Mouse (Mus musculus): Measurements from ENCODE around the gene Ppp2r3a.

Ppp2r3a gene

GRCm38 (mm10) chr9:101159431-101159830 is 92.2 kb downstream of the Ppp2r3a start:
- peak; percentile 4 for DNase-seq (ENCODE audit: low read depth, low spot score)

GRCm38 (mm10) chr9:101152872-101153271 is 98.7 kb downstream of the Ppp2r3a start:
- no peak for DNase-seq (ENCODE audit: low read depth, low spot score)

- DNase-seq (ENCODE audit: low read depth, low spot score): no peak
These were observed 108.0 kb downstream of the Ppp2r3a start for GRCm38 (mm10) chr9:101143635-101144034.

GRCm38 (mm10) chr9:101114182-101114884 is 137.3 kb downstream of the Ppp2r3a start:
- DNase-seq (ENCODE audit: low read depth, low spot score): no peak

GRCm38 (mm10) chr9:101113317-101113716 is 138.3 kb downstream of the Ppp2r3a start:
- DNase-seq (ENCODE audit: low read depth, low spot score): no peak

- DNase-seq (ENCODE audit: low read depth, low spot score): peak; percentile 11
These were observed 141.6 kb downstream of the Ppp2r3a start for GRCm38 (mm10) chr9:101110013-101110412.

GRCm38 (mm10) chr9:101107386-101107785 is 144.2 kb downstream of the Ppp2r3a start:
- DNase-seq (ENCODE audit: low read depth, low spot score): no peak

GRCm38 (mm10) chr9:101105735-101106134 is 145.9 kb downstream of the Ppp2r3a start:
- DNase-seq (ENCODE audit: low read depth, low spot score): no peak

GRCm38 (mm10) chr9:101104931-101105330 is 146.7 kb downstream of the Ppp2r3a start:
- DNase-seq (ENCODE audit: low read depth, low spot score): no peak

- no peak for DNase-seq (ENCODE audit: low read depth, low spot score)
These were observed 149.3 kb downstream of the Ppp2r3a start for GRCm38 (mm10) chr9:101102288-101102687.

- no peak for DNase-seq (ENCODE audit: low read depth, low spot score)
These were observed 150.0 kb downstream of the Ppp2r3a start for GRCm38 (mm10) chr9:101101547-101101946.

- DNase-seq (ENCODE audit: low read depth, low spot score): no peak
These were observed 151.4 kb downstream of the Ppp2r3a start for GRCm38 (mm10) chr9:101100163-101100562.

- DNase-seq (ENCODE audit: low read depth, low spot score): no peak
These were observed 152.2 kb downstream of the Ppp2r3a start for GRCm38 (mm10) chr9:101099445-101099844.

- no peak for DNase-seq (ENCODE audit: low read depth, low spot score)
These were observed 154.1 kb downstream of the Ppp2r3a start for GRCm38 (mm10) chr9:101097542-101097941.

- DNase-seq (ENCODE audit: low read depth, low spot score): no peak
These were observed 155.1 kb downstream of the Ppp2r3a start for GRCm38 (mm10) chr9:101096461-101096860.

- DNase-seq (ENCODE audit: low read depth, low spot score): no peak
These were observed 156.2 kb downstream of the Ppp2r3a start for GRCm38 (mm10) chr9:101095425-101095824.

GRCm38 (mm10) chr9:101083728-101084127 is 167.9 kb downstream of the Ppp2r3a start:
- no peak for DNase-seq (ENCODE audit: low read depth, low spot score)

GRCm38 (mm10) chr9:101080046-101080685 is 171.4 kb downstream of the Ppp2r3a start:
- DNase-seq (ENCODE audit: low read depth, low spot score): no peak

GRCm38 (mm10) chr9:101078579-101078978 is 173.0 kb downstream of the Ppp2r3a start:
- DNase-seq (ENCODE audit: low read depth, low spot score): no peak

- DNase-seq (ENCODE audit: low read depth, low spot score): no peak
These were observed 174.1 kb downstream of the Ppp2r3a start for GRCm38 (mm10) chr9:101077486-101077885.

- no peak for DNase-seq (ENCODE audit: low read depth, low spot score)
These were observed 175.3 kb downstream of the Ppp2r3a start for GRCm38 (mm10) chr9:101076095-101076875.

GRCm38 (mm10) chr9:101075694-101076093 is 175.9 kb downstream of the Ppp2r3a start:
- no peak for DNase-seq (ENCODE audit: low read depth, low spot score)

All from embryo, embryonic 11.5 days (tissue).